Mouse (Mus musculus) CH12.LX (cell line): ENCODE results near the gene Dcaf4. TPM values are rescaled to one million over a fixed set of nuclear protein-coding genes. Genes with fewer than 3 reads are reported as not detected.

Experiments used
- DNase-seq: peaks from one replicate; pipeline ENCODE4 v3.0.0-alpha.2; 2013; ENCODE audit errors: extremely low read depth
- H3K27ac ChIP-seq: 2 replicates; pipeline ENCODE4 v1.5.1; 2012; ENCODE audit warnings: low read depth, mild to moderate bottlenecking, control low read depth, moderate library complexity; ENCODE audit not compliant: insufficient read depth
- H3K27me3 ChIP-seq: replicated peaks from 2 replicates; pipeline ENCODE3; 2012; ENCODE audit warnings: inconsistent platforms
- H3K36me3 ChIP-seq, 2 experiments: replicated peaks in 1 of 2; 2 replicates each; pipeline versions ENCODE3 to v1.6.1; 2012; ENCODE audit warnings: inconsistent platforms in 1 of 2, low read length in 1 of 2, mild to moderate bottlenecking in 1 of 2, mixed read lengths in 1 of 2, moderate library complexity in 1 of 2; ENCODE audit not compliant: control insufficient read depth in 1 of 2, insufficient read depth in 1 of 2
- H3K4me1 ChIP-seq, 2 experiments: 2 replicates each; pipeline ENCODE4 v1.6.1; 2012; ENCODE audit warnings: inconsistent platforms in 1 of 2, moderate library complexity in 1 of 2; ENCODE audit not compliant: insufficient read depth in 2 of 2, control insufficient read depth in 1 of 2
- H3K4me2 ChIP-seq: 2 replicates; pipeline ENCODE4 v1.6.1; 2012; ENCODE audit warnings: low read depth, mild to moderate bottlenecking, control low read depth; ENCODE audit not compliant: poor library complexity, insufficient read depth, severe bottlenecking
- H3K4me3 ChIP-seq, 3 experiments: fragments of 150-350 bp in 1 of 3; sonication (generic) in 1 of 3; replicated peaks in 1 of 3; 2 replicates each; pipeline versions ENCODE3 to v1.5.1; 2011 to 2012; ENCODE audit warnings: low read depth in 2 of 3, low read length in 2 of 3, mild to moderate bottlenecking in 2 of 3, moderate library complexity in 2 of 3, control low read depth in 1 of 3, improper control_type of control experiment in 1 of 3, inconsistent platforms in 1 of 3, mixed read lengths in 1 of 3; ENCODE audit not compliant: poor library complexity in 1 of 3
- H3K79me2 ChIP-seq: replicated peaks from 2 replicates; pipeline ENCODE4 v1.6.1; 2012; ENCODE audit warnings: mild to moderate bottlenecking, moderate library complexity; ENCODE audit not compliant: control insufficient read depth, poor library complexity, insufficient read depth, severe bottlenecking; ENCODE audit errors: extremely low read depth
- H3K9ac ChIP-seq: 2 replicates; pipeline ENCODE4 v1.6.1; 2012; ENCODE audit warnings: low read depth, mild to moderate bottlenecking, control low read depth, moderate library complexity; ENCODE audit not compliant: insufficient read depth
- H3K9me3 ChIP-seq: replicated peaks from 2 replicates; pipeline ENCODE3; 2012; ENCODE audit warnings: low read length, inconsistent platforms, mixed read lengths
- E2F4 ChIP-seq: IDR thresholded peaks from 2 replicates; pipeline ENCODE4 v1.6.1; 2011; ENCODE audit warnings: low read depth, low read length, improper control_type of control experiment; ENCODE audit not compliant: insufficient replicate concordance
- EP300 ChIP-seq: IDR thresholded peaks from 2 replicates; pipeline ENCODE4 v1.6.1; 2011; ENCODE audit warnings: low read length, improper control_type of control experiment
- GABPA ChIP-seq: IDR thresholded peaks from 2 replicates; pipeline ENCODE4 v1.6.1; 2012; ENCODE audit warnings: low read depth, low read length, improper control_type of control experiment, inconsistent platforms; ENCODE audit not compliant: insufficient replicate concordance
- HCFC1 ChIP-seq: IDR thresholded peaks from 2 replicates; pipeline ENCODE4 v1.6.1; 2012; ENCODE audit warnings: low read depth, mild to moderate bottlenecking, inconsistent platforms, low read length, improper control_type of control experiment
- IRF4 ChIP-seq: IDR thresholded peaks from 2 replicates; pipeline ENCODE4 v1.6.1; 2014; ENCODE audit warnings: low read depth, mild to moderate bottlenecking, inconsistent platforms, low read length, improper control_type of control experiment
- JUN ChIP-seq: IDR thresholded peaks from 2 replicates; pipeline ENCODE4 v1.6.1; 2011; ENCODE audit warnings: low read depth, mild to moderate bottlenecking, low read length, improper control_type of control experiment, moderate library complexity; ENCODE audit not compliant: insufficient read depth
- KAT2A ChIP-seq: IDR thresholded peaks from 2 replicates; pipeline ENCODE4 v1.6.1; 2012; ENCODE audit warnings: low read length, improper control_type of control experiment, inconsistent platforms; ENCODE audit not compliant: insufficient replicate concordance
- MAX ChIP-seq: IDR thresholded peaks from 2 replicates; pipeline ENCODE4 v1.6.1; 2011; ENCODE audit warnings: low read length, improper control_type of control experiment
- MAZ ChIP-seq: IDR thresholded peaks from 2 replicates; pipeline ENCODE4 v1.6.1; 2012; ENCODE audit warnings: low read depth, mild to moderate bottlenecking, inconsistent platforms, low read length, improper control_type of control experiment, moderate library complexity
- MXI1 ChIP-seq: IDR thresholded peaks from 2 replicates; pipeline ENCODE4 v1.6.1; 2011; ENCODE audit warnings: mild to moderate bottlenecking, low read depth, low read length, improper control_type of control experiment
- MYC ChIP-seq: IDR thresholded peaks from 2 replicates; pipeline ENCODE4 v1.6.1; 2011; ENCODE audit warnings: low read depth, mild to moderate bottlenecking, improper control_type of control experiment, low read length
- PAX5 ChIP-seq: IDR thresholded peaks from 2 replicates; pipeline ENCODE4 v1.6.1; 2012; ENCODE audit warnings: low read length, inconsistent platforms, mixed read lengths
- POLR2AphosphoS2 ChIP-seq: IDR thresholded peaks from 2 replicates; pipeline ENCODE4 v1.6.1; 2011; ENCODE audit warnings: low read depth, low read length, improper control_type of control experiment
- RAD21 ChIP-seq: IDR thresholded peaks from 2 replicates; pipeline ENCODE4 v1.6.1; 2011; ENCODE audit warnings: low read depth, mild to moderate bottlenecking, low read length, improper control_type of control experiment, moderate library complexity
- SIN3A ChIP-seq: IDR thresholded peaks from 2 replicates; pipeline ENCODE4 v1.6.1; 2012; ENCODE audit warnings: low read length, improper control_type of control experiment, inconsistent platforms
- TBP ChIP-seq: conservative IDR thresholded peaks from 2 replicates; pipeline ENCODE4 v1.6.1; 2011; ENCODE audit warnings: low read depth, low read length, improper control_type of control experiment
- TCF12 ChIP-seq: IDR thresholded peaks from 2 replicates; pipeline ENCODE4 v1.6.1; 2014; ENCODE audit warnings: low read depth, mild to moderate bottlenecking, inconsistent platforms, low read length, improper control_type of control experiment
- UBTF ChIP-seq: IDR thresholded peaks from 2 replicates; pipeline ENCODE4 v1.6.1; 2012; ENCODE audit warnings: low read depth, mild to moderate bottlenecking, inconsistent platforms, low read length, improper control_type of control experiment, moderate library complexity
- USF1 ChIP-seq: IDR thresholded peaks from 2 replicates; pipeline ENCODE4 v1.6.1; 2014; ENCODE audit warnings: low read depth, mild to moderate bottlenecking, inconsistent platforms, low read length, improper control_type of control experiment
- USF2 ChIP-seq: conservative IDR thresholded peaks from 2 replicates; pipeline ENCODE4 v1.6.1; 2011; ENCODE audit warnings: low read depth, low read length, improper control_type of control experiment
- ZC3H11A ChIP-seq: IDR thresholded peaks from 2 replicates; pipeline ENCODE4 v1.6.1; 2012; ENCODE audit warnings: low read depth, mild to moderate bottlenecking, inconsistent platforms, low read length, improper control_type of control experiment
- dilution Hi-C: fragments of 300-500 bp; cut with MboI; formaldehyde crosslinking; loops from 2 replicates; pipeline ENCODE4 v1.14.3; 2020; ENCODE audit warnings: low sequenced_read_pairs; ENCODE audit not compliant: extremely low pct_unique_long_range_greater_than_20kb, extremely low pct_ligation_motif_present
- in situ Hi-C: fragments of 300-500 bp; cut with MboI; formaldehyde crosslinking; loops from 3 replicates; pipeline ENCODE4 v1.14.3; 2019; ENCODE audit warnings: low sequenced_read_pairs, low pct_ligation_motif_present, low pct_unique_long_range_greater_than_20kb, mixed read lengths
- polyA plus RNA-seq: library from polyadenylated mRNA; unstranded; fragments of >175 nt; gene quantifications from 2 replicates; pipeline ENCODE4 v1.2.1, GENCODE M21; 2012; ENCODE audit warnings: low read depth; ENCODE audit not compliant: insufficient read length
- total RNA-seq, 2 experiments: library from RNA; depleted of rRNA; stranded (reverse); fragments of 300-350 nt in 1 of 2; fragments of >200 nt in 1 of 2; gene quantifications; 2 replicates each; pipeline ENCODE4 v1.2.3; 2012 to 2014

Gene Dcaf4
- total and polyA plus RNA-seq, 3 experiments, result 17.3 to 23.6 (median 22.0) TPM

DNA sequence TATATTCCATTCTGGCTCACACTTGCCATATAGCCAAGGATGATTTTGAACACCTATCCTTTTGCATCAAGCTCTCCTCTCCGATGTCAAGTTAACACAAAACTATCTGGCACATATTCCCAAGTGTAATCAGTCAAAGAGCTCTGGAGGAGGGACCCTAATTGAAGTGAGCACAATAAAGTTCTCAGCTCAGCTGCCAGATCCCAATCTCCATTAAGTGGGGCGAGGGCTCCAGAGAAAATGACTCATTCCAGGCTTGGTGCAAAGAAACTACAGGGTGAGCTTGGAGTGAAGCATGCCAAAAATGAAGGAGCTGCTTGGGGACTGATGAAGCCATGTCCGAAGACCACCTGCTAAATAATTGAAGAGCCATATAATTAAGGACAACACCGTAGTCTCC lies 6.0 kb upstream of the Dcaf4 start:
- no peaks in the 10 kb centered on the region for H3K79me2 ChIP-seq
- dilution Hi-C loops, result no loop called here
- no peak overlapping the region for H3K27ac ChIP-seq
- in situ Hi-C loops, result no loop called here
- H3K9me3 ChIP-seq, result no peaks in the 10 kb centered on the region
- H3K4me3 ChIP-seq, result no peak overlapping the region
- TF ChIP-seq ZC3H11A (no peak), E2F4 (no peak), JUN (no peak), EP300 (no peak), USF2 (no peak), HCFC1 (no peak), MAX (no peak), USF1 (no peak), POLR2AphosphoS2 (no peak), IRF4 (no peak), MAZ (no peak), MYC (no peak), GABPA (no peak), TCF12 (no peak), PAX5 (no peak), SIN3A (no peak), UBTF (no peak), MXI1 (no peak)
- TF ChIP-seq, all 38 proteins: peak for 0
- Histone ChIP-seq H3K4me1 (peaks cover 0 to 8% of the 10 kb centered on the region in 2 experiments; a peak in 2 of 4 replicates), H3K27me3 (no peaks in the 10 kb centered on the region), H3K4me2 (no peak overlapping the region), H3K36me3 (no peaks in the 10 kb centered on the region), H3K9ac (no peak overlapping the region)
- DNase-seq, result no peak

DNA sequence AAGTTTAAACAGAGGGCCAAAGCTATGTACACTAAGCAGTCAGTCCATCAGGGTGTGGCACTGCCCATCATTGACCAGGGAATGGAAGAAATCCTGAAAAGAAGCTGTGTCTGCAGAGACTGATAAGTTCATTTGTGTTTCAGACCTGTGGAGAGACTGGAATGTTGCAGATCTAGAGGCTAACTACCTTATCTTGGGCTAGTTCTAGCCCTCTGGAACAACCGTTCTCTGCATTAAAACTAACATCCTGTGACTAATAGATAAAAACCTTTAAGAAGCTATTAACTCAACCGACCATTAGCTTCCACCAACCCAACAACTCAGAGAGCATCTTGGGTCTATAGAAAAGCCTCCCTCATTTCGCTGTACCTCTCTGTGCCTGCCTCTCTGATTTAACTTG lies 2.7 kb upstream of the Dcaf4 start:
- no peak for TF ChIP-seq KAT2A
- no peak for TF ChIP-seq RAD21
- no peak for TF ChIP-seq TBP
- no peak for TF ChIP-seq PAX5
- DNase-seq, result no peak
- in situ Hi-C loops (no loop called here), dilution Hi-C loops (no loop called here)
- Histone ChIP-seq H3K4me3 (no peak overlapping the region), H3K4me1 (peaks cover 3 to 13% of the 10 kb centered on the region in 2 experiments), H3K36me3 (no peaks in the 10 kb centered on the region), H3K79me2 (0 out of 2 replicates have a peak, but pooled peaks cover 2% of the 10 kb centered on the region), H3K27me3 (no peaks in the 10 kb centered on the region), H3K9me3 (no peaks in the 10 kb centered on the region), H3K27ac (no peak overlapping the region), H3K4me2 (no peak overlapping the region), H3K9ac (no peak overlapping the region)
